Mouse (Mus musculus) thymus, adult 2 months (tissue): ENCODE measurements around the gene Krtap5-4. TPM values are rescaled to one million over a fixed set of nuclear protein-coding genes. Genes with fewer than 3 reads are reported as not detected.
"Not testable (repeated sequence)": the region's sequence is repeated elsewhere in the genome, so short reads cannot be mapped to it uniquely, and the experiment has no call there.

Source experiments
- DNase-seq: peaks from one replicate; pipeline ENCODE4 v3.0.0; 2021
- H3K27ac ChIP-seq: fragments of 200-500 bp; 2 replicates; pipeline ENCODE4 v1.5.1; 2012; ENCODE audit warnings: low read length, control low read depth; ENCODE audit not compliant: control insufficient read depth, insufficient read depth
- H3K27me3 ChIP-seq: fragments of 200-500 bp; 2 replicates; pipeline ENCODE4 v1.6.1; 2012; ENCODE audit warnings: mild to moderate bottlenecking, low read length, moderate library complexity, mixed read lengths; ENCODE audit not compliant: control insufficient read depth, insufficient read depth
- H3K36me3 ChIP-seq: fragments of 200-500 bp; 2 replicates; pipeline ENCODE4 v1.6.1; 2012; ENCODE audit warnings: mild to moderate bottlenecking, low read length, moderate library complexity; ENCODE audit not compliant: control insufficient read depth, insufficient read depth
- H3K4me1 ChIP-seq: fragments of 200-500 bp; replicated peaks from 2 replicates; pipeline ENCODE4 v1.6.1; 2012; ENCODE audit warnings: low read length; ENCODE audit not compliant: control insufficient read depth, insufficient read depth
- H3K4me3 ChIP-seq: fragments of 200-500 bp; 2 replicates; pipeline ENCODE4 v1.5.1; 2012; ENCODE audit warnings: mild to moderate bottlenecking, low read length, control low read depth, moderate library complexity; ENCODE audit not compliant: control insufficient read depth, insufficient read depth
- CTCF ChIP-seq: fragments of 200-500 bp; IDR thresholded peaks from 2 replicates; pipeline ENCODE4 v1.5.1; 2012; ENCODE audit warnings: mild to moderate bottlenecking, control low read depth, low read length, moderate library complexity, borderline replicate concordance; ENCODE audit not compliant: control insufficient read depth, poor library complexity, insufficient read depth; ENCODE audit errors: extremely low read depth
- POLR2A ChIP-seq: fragments of 200-500 bp; IDR thresholded peaks from 2 replicates; pipeline ENCODE4 v1.6.1; 2012; ENCODE audit warnings: mild to moderate bottlenecking, low read length, control low read depth, moderate library complexity; ENCODE audit not compliant: control insufficient read depth, poor library complexity, insufficient read depth; ENCODE audit errors: extremely low read depth
- WGBS: fragments of 180-500 bp; shearing (Covaris S2); methylation state at CpG from one replicate; pipeline ENCODE4 v1.1.7; 2018; 5-methylcytosine and 5-hydroxymethylcytosine counted together
- polyA plus RNA-seq: library from polyadenylated mRNA; depleted of rRNA; stranded (reverse); fragments of >200 nt; gene quantifications from 2 replicates; pipeline ENCODE4 v1.2.3, GENCODE M21; 2012; rRNA removed

Krtap5-4 gene
- not detected in 2 replicates for polyA plus RNA-seq

DNA sequence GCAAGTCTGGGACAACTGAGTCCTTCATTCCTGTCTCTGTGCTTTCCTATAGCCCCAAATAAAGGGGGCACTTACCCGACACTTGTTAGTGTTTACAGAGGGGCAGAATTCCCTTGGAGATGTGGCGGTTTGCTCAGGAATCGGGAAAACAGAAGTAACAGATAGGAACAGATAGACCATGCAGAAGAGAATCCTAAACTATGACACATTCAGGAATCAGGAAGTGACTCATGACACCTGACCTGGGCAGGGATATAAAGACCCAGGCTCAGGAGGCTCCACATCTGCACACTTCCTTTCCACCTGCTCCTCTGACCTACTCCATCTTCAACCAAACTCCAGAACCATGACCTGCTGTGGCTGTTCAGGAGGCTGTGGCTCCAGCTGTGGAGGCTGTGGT lies at the start of gene Krtap5-4:
Krtap5-4 (plus strand) TSS at position 301 of the 400 bp plus-strand sequence.
- Histone ChIP-seq H3K27ac (no peak within 1 kb of the TSS), H3K36me3 (no peaks in the 10 kb centered on the region), H3K27me3 (no peaks in the 10 kb centered on the region), H3K4me3 (no peak within 1 kb of the TSS), H3K4me1 (peaks cover 2% of the 10 kb centered on the region; the same call in 1 of the 2 replicates)
- TF ChIP-seq POLR2A (no peak), CTCF (no peak)
- no peak for DNase-seq
- 42% methylated on average over 3 of the region's 3 CpGs for WGBS

DNA sequence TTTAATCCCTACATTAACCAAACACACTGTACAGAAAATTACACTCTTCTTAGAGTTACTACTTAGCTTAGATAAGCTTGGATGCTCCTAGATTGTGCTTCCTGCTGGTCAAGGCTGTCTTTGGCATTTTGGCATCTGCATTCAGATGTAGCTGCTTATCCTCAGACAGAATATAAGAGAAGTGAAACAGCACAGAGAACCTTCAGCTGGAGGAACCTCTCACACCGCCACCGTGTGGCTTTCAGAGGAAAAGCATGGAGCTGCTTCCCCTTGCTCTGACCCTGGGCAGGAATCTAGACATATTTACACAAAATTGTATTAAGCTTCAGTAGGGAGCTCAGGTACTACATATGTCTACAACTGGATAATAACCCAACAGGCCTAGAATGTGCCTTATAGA lies 47.8 kb upstream of the Krtap5-4 start:
- H3K36me3 ChIP-seq, result no peaks in the 10 kb centered on the region
- peak; percentile 27 for DNase-seq
- 0% methylated on average over 2 of the region's 2 CpGs for WGBS
- TF ChIP-seq POLR2A (no peak), CTCF (no peak)
- H3K4me3 ChIP-seq, result no peak overlapping the region
- H3K27me3 ChIP-seq, result no peaks in the 10 kb centered on the region
- H3K27ac ChIP-seq, result no peak overlapping the region
- no peaks in the 10 kb centered on the region for H3K4me1 ChIP-seq

DNA sequence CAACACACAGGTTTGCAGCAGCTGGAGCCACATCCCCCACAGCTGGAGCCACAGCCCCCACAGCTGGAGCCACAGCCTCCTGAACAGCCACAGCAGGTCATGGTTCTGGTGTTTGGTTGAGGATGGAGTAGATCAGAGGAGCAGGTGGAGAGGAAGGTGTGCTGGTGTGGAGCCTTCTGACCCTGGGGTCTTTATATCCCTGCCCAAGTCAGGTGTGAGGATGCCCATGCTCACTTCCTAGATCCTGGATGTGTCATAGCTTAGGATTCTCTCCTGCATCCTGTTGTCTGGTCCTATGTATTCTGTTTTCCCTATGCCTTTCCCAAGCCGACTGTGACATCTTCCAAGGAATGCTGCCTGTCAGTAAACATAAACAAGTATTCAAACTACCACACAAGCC lies 45.1 kb upstream of the Krtap5-4 start, which contains the start of gene Gm2431:
Gm2431 (minus strand) TSS at position 101 of the 400 bp plus-strand sequence.
- not testable (repeated sequence) for H3K4me1 ChIP-seq, DNase-seq, H3K36me3 ChIP-seq, H3K27ac ChIP-seq, H3K4me3 ChIP-seq, H3K27me3 ChIP-seq
- 42% methylated on average over 1 of the region's 1 CpGs for WGBS

DNA sequence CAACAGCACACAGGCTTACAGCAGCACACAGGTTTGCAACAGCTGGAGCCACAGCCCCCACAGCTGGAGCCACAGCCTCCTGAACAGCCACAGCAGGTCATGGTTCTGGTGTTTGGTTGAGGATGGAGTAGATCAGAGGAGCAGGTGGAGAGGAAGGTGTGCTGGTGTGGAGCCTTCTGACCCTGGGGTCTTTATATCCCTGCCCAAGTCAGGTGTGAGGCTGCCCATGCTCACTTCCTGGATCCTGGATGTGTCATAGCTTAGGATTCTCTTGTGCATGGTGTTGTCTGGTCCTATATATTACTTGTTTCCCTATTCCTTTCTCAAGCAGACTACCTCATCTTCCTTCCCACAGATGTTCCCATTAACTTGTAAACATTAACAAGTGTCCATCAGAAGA lies 29.1 kb upstream of the Krtap5-4 start, which contains the start of gene Gm4559:
Gm4559 (minus strand) TSS at position 101 of the 400 bp plus-strand sequence.
- not testable (repeated sequence) for H3K27me3 ChIP-seq, H3K4me3 ChIP-seq, DNase-seq, H3K36me3 ChIP-seq, H3K4me1 ChIP-seq, H3K27ac ChIP-seq

DNA sequence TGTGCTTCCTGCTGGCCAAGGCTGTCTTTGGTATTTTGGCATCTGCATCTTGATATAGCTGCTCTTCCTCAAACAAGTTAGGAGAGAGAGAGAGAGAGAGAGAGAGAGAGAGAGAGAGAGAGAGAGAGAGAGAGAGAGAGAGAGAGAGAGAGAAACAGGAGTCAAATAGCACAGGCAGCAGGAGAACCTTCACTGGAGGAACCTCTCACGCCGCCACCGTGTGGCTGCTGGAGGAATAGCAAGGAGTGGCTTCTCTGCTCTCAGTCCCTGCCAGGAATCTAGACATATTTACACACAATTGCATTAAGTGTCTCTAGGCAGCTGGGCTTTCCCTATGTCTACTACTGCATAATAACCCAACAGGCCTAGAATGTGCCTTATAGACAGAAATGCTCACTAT lies 25.2 kb upstream of the Krtap5-4 start:
- TF ChIP-seq CTCF, result 0 out of 2 replicates have a peak, but pooled peaks have one; percentile 27
- not testable (repeated sequence) for H3K4me1 ChIP-seq, H3K27me3 ChIP-seq, H3K36me3 ChIP-seq, H3K4me3 ChIP-seq, H3K27ac ChIP-seq
- peak; percentile 67 for DNase-seq
- WGBS, result 0% methylated on average over 3 of the region's 3 CpGs

DNA sequence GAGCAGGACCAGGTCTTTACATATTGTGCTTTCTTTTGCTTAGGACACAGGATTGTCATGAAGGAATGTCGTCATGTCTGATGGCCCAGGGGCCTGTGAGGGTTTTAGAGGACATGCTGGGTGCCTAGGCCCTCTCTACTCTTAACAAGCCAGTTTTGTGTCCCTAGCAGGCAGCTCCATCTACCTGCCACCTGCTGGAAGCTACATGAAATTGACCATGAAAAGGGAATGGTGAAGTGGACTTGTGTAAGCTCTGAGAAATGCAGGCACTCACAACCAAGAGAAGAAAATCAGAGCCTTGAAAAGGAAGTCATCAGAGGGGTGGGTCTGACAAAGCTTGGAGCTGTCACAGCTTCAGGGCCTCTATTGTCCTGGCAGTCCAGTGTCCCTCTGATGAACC lies 24.1 kb upstream of the Krtap5-4 start:
- not testable (repeated sequence) for H3K27me3 ChIP-seq, H3K4me3 ChIP-seq, H3K27ac ChIP-seq, H3K4me1 ChIP-seq, H3K36me3 ChIP-seq, DNase-seq
- WGBS, result 88% methylated on average over 1 of the region's 1 CpGs

DNA sequence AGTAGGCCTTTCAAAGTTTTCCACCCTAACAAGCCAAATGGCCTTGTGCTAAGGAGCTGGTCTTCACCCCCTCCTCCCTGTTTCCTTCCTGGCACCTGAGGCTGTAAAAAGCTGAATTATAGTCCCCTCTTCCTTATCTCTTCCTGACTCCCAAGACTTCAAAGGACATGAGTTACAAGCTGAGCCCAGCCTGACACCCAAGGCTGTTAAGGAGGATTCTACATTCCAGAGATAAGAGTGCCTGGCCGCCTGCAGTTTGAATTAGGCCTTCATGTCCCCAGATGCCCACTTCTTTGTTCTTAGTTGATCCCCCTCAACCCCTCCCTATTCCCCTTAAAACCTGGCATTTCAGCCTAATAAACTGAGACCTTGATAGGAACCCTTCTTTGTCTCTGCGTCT lies 20.5 kb upstream of the Krtap5-4 start:
- H3K27ac ChIP-seq, DNase-seq, H3K4me3 ChIP-seq, H3K4me1 ChIP-seq, H3K36me3 ChIP-seq, H3K27me3 ChIP-seq: not testable (repeated sequence)
- WGBS, result 93% methylated on average over 2 of the region's 2 CpGs

DNA sequence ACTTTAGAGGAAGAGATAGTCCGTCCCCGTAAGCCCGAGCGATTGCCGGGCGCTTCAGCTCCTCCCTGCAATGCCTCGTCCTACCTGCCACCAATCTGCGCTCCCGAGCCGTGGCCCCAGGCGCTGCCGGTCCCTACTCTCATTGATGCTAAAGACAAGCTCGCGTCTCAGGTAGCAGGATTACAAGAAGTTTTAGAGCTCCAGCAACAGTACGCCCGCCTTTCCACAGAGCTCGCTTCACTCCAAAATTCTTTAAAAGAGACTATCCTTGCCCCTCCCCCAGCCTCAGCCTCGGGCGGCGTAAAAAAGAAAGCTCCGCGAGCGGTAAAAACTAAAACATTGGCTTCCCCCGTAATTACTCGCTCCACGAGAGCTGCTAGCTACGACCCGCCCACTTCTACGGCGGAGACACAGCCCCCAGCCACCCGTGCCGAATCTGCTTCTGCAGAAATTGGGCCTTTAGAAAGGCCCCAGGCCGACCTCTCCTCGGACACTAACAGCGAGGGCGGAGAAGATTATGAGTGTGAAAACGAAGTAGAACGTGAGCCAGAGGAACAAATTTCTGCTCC lies 19.2 kb upstream of the Krtap5-4 start:
- TF ChIP-seq CTCF (no peak; the same call in 1 of the 2 replicates), POLR2A (0 out of 2 replicates have a peak, but pooled peaks have one; percentile 25)
- DNase-seq, result peak; percentile 55
- WGBS, result under 1% methylated on average over 38 of the region's 38 CpGs
- H3K4me3 ChIP-seq, result peak overlapping the region; percentile 61
- 0 out of 2 replicates have a peak, but pooled peaks cover 2% of the 10 kb centered on the region for H3K4me1 ChIP-seq
- H3K27ac ChIP-seq, result no peak overlapping the region
- no peaks in the 10 kb centered on the region for H3K36me3 ChIP-seq
- no peaks in the 10 kb centered on the region; the same call in 1 of the 2 replicates for H3K27me3 ChIP-seq
